Mouse (Mus musculus) monocyte, adult 5-6 weeks (primary cell): ENCODE measurements around the gene Slc16a10. TPM values are rescaled to one million over a fixed set of nuclear protein-coding genes. Genes with fewer than 3 reads are reported as not detected.

Experiments
- ATAC-seq: fragments of 153-309, 156-312 bp; replicated peaks from 2 replicates; pipeline ENCODE4 v1.8.0; 2017; ENCODE audit warnings: mild to moderate bottlenecking; ENCODE audit not compliant: low TSS enrichment, insufficient number of reproducible peaks, severe bottlenecking, poor library complexity, low FRiP score
- total RNA-seq: library from RNA; stranded (forward); fragments of 200-1000, 200-491, 200-594 nt; gene quantifications from 3 replicates; pipeline ENCODE4 v1.2.3, GENCODE M21; 2017

Gene Slc16a10
- total RNA-seq, 1 experiment from 2014 or later, result 19.6 TPM

- no peak for ATAC-seq
Measured at GRCm38 (mm10) chr10:40007953-40008352, 134.1 kb downstream of the Slc16a10 start.

GRCm38 (mm10) chr10:40006963-40007362 is 135.1 kb downstream of the Slc16a10 start:
- ATAC-seq, result no peak

GRCm38 (mm10) chr10:40000746-40001145 is 141.3 kb downstream of the Slc16a10 start:
- ATAC-seq, result no peak

- ATAC-seq, result no peak
Measured at GRCm38 (mm10) chr10:39991155-39991554, 150.9 kb downstream of the Slc16a10 start.

- no peak for ATAC-seq
Measured at GRCm38 (mm10) chr10:39986466-39986865, 155.6 kb downstream of the Slc16a10 start, which contains the start of gene Mfsd4b5. Gene Mfsd4b5 (minus strand): TSS chr10:39986646.

Other genes with a start within 250 kb of the Slc16a10 start
- 0.76 to 2.6 TPM (median 1.7 TPM) in 3 replicates for gene Mfsd4b4, start 243.0 kb downstream of the Slc16a10 start, total RNA-seq
- 0.29 TPM in 1 of 3 replicates, not detected in the others for gene Mfsd4b2, start 215.3 kb downstream of the Slc16a10 start, total RNA-seq
- 1.3 to 1.6 TPM (median 1.4 TPM) in 3 replicates for gene Mfsd4b3, start 182.1 kb downstream of the Slc16a10 start, total RNA-seq
- 0.19 to 0.53 TPM in 2 of 3 replicates, not detected in the other for gene Mfsd4b5, start 155.6 kb downstream of the Slc16a10 start, total RNA-seq
- not detected in 3 replicates for gene Mfsd4b1, start 117.0 kb downstream of the Slc16a10 start, total RNA-seq
- gene Rpf2, start 104.8 kb upstream of the Slc16a10 start, total RNA-seq, result 45.3 to 56.4 TPM (median 53.7 TPM) in 3 replicates
- 59.3 to 82.5 TPM (median 81.6 TPM) in 3 replicates for gene Gtf3c6, start 115.8 kb upstream of the Slc16a10 start, total RNA-seq
- gene Amd1, start 159.9 kb upstream of the Slc16a10 start, total RNA-seq, result 78.0 to 100 TPM (median 91.1 TPM) in 3 replicates
- 33.4 to 38.2 TPM (median 36.1 TPM) in 3 replicates for gene Cdk19, start 197.3 kb upstream of the Slc16a10 start, total RNA-seq